Mouse (Mus musculus): Measurements from ENCODE around the gene Pla2g2c.
A peak's percentile ranks its signal among the peaks of the same experiment; 100 is the strongest.

The Pla2g2c gene

DNA sequence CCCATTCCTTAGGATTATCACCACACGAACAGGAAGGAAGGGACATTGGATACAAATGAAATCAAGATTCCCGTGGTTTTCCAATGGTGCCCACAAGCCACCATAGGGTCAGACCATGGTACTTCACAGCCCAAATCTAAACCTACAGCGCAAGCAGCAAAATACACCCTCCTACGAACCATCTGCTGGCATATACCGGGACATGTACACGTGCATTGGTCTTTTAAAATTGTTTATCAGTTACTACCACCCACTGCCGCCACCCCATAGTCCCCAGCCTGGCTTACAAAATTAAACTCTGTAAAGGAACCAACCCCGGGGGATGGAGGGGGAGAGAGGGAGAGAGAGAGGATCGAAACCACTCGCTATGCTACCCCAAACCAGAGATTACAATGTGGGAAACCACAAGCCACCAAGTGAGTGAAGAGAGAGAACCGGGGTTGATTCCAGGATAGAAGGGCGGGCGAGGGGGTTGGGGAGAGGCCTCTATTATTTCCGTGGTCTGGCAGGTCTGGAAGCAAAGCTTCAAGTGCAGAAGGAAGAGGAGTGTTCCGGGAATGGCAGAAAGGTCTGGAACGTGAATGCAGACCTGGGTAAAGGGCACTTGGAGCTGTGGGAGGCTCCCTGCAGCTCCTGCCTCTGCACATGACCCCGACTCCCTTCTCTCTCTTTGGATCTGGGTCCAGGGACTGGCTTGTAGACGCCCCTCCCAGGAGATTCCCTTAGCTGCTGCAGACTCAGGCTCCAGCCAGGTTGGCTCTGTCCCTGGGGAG lies at the start of gene Pla2g2c:
Gene Pla2g2c (plus strand): TSS at position 439 of the 773 bp plus-strand sequence.
- DNase-seq (ENCODE audit: low read depth, low spot score) = no peak

DNA sequence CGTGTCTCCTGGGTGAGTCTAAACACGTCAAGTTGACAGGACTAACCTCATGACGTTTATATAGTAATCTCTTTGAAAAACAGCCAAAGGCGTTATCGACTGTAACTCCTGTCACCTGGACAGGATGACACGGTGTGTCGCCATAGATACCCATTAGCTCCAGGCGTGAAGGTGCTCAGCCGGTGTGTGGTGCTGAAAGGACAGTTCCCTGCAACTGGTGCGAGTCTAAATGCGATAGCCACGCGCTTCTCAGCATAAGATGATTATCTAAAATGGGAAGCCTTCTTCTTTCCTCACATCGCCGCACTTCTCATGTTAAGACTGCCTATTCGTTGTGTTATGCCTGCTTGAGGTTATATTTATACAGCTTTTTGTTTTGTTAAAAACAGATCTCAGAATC lies 48.1 kb upstream of the Pla2g2c start:
- DNase-seq (ENCODE audit: low read depth, low spot score) = peak; percentile 71

DNA sequence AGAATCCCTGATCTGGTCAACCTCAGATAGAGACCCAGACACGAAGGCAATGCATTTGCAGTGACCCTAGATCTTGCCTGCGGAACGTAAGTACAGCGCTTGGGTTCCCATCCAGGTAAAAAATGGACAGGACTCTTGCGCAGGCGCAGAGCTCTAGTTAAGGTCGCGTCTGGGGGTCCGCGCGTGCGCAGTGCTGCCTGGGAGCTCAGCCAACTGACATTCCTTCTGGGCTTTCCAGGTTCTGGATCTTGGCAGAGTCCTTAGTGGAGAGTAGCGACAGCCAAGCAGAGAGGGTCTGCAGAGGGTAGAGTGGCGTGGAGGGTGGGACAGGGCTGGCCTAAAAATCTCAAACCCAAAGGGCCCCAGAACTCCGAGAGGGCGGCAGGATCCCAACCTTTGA lies 47.0 kb upstream of the Pla2g2c start:
- peak; percentile 84 for DNase-seq (ENCODE audit: low read depth, low spot score)

DNA sequence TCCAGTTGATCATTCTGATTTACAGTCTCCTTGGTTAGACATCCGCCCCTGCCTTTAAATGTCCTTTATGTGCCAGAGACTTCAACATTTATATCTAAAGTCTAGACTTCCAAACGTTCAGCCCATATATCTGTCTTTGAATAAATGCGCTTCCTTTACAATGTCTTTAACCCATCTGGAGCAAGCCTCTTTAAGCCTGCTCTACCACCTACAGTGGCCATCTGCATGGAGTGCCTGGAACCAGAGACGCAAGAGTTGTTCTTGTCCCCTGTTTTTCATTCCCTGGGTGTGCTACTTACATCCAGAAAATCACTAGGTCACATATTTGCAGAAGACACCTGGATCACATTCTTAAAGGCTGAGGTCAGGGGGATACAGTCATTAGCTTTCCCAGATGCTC lies 44.5 kb upstream of the Pla2g2c start:
- no peak for DNase-seq (ENCODE audit: low read depth, low spot score)

DNA sequence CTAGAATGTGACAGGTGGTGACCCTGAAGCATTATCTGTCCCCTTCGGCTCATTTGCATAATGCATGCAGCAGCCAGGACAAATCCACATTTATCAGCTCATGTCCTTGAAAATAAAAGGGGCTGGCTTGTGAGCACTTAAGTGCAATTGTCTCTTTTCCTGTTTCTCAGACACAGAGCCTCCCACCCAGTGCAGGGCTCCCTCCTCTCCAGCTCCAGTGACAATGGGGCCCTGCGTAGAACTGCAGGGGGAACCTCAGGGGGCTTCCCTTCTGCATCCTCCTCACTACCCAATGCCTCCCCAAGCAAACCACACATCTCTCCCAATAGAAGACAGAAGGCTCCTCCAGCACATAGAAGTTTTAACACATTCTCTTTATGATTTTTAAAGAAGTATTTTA lies 41.8 kb upstream of the Pla2g2c start:
- peak; percentile 41 for DNase-seq (ENCODE audit: low read depth, low spot score)

DNA sequence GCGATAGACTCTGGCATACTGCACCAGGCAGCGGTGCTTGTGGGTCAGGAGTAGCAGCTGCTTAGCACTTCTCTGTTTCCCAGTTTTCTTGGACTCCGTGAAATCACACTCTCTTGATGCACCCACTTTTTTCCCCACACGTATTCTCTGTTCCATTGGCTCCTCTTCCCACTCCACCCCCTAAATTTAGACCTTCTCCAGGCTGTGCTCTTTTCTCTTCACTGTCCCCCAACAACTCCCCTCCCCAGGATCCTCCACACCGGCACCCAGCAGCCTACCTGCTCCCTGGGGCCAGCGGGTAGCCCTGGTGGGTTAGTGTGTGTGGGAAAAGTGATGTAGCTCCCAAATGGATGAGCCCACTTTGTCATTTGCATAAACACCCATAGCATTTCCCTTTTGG lies 38.8 kb upstream of the Pla2g2c start:
- no peak for DNase-seq (ENCODE audit: low read depth, low spot score)

DNA sequence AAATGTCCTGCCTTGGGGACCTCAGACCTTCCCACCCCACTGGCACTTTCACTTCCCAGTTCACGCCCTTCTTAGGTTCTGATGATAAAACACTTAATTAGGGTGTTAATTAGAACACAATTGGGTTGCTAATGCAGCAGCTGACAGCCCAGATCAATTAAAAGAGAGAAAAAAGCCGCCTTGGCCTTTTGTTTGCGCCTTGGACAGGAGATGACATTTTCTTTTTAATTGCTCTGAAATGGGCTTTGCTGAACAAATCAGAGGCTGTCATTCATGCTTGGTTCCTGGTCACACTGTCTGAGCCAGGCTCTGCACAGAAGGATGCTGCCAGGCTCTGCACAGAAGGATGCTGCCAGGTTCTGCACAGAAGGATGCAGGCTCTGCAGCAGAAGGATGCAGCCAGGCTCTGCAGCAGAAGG lies 35.5 kb upstream of the Pla2g2c start:
- no peak for DNase-seq (ENCODE audit: low read depth, low spot score)

DNA sequence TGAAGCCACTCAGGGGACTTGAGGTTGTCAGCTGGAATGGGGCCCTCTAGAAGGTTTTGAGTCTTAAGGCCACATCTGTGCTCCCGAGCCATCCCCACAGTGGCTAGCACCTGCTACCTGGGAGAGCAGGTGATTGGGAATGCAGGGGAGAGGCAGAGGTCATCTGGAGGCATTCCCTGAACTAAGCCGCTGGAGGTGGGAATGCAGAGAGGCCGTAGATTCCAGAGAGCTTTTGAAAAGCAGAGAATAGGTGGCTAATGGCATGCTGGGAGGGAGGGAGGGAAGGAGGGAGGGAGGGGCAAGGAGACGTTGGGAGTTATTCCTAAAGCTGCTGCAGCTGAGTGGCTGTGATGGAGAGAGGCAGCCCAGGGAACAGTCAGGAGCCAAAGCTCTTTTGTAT lies 34.0 kb upstream of the Pla2g2c start:
- peak; percentile 68 for DNase-seq (ENCODE audit: low read depth, low spot score)

DNA sequence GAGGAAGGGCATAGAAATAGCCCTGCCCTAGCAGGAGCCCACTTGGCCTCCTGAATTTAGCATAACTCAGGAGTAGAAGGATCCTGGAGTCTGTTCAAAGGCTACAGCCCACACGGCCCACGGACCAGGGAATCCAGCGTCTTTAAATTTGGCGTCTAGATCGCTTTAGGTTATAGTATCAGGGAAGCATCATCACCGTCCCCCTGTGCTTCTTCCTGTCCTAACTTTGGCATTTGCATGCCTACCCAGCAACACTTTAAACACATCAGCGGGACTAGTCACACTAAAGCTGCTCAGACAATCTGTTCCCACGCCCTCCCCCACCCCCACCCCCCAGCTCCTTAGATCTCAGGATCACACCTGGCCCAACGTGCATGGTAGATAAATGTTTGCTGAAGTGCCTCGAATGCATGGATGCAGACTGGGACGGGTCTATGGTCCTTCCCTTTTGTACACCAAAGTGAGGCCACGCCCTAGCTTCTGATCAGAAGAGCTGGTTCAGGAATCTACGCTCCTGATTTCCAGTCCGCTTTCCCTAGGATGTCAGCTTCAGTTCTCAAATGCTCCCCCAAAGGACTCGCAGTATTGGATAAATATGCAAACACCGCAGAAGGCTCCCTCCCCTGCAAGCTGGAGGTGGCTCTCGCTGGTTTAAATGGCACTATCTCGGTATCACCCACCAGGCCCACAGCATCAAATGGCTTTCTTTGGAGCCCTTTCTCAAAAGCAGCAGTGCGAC lies 33.0 kb upstream of the Pla2g2c start:
- peak; percentile 46 for DNase-seq (ENCODE audit: low read depth, low spot score)

DNA sequence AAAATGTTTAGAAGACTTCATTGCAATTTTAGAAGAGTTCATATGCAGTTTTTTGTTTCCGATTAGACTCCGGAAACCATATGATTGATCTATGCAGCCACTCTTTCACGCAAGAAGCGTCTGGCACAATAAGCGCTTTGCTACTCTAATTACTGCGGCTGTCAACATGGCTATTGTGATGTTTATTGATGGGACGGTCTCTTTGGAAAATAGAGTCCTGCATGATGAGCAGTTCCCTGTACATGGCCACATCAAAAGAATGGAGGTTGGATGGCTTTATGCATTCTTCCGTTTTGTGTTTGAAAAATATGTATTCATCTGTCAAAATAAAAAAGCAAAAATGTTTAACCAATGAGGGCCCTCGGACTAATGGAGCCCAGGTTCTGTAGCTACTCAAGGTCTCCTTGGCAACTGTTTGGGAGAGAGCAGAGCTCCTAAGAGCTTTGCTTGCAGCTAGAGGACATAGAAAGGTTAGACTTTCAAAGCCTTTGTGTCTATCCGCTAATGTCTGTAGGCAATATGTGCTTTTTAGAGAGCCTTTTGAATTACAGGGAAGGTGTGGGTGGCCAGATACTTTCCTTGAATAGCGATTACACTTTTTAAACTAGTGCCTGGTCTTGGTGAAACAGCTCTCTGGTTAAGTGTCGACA lies 31.4 kb upstream of the Pla2g2c start:
- DNase-seq (ENCODE audit: low read depth, low spot score) = peak; percentile 58

DNA sequence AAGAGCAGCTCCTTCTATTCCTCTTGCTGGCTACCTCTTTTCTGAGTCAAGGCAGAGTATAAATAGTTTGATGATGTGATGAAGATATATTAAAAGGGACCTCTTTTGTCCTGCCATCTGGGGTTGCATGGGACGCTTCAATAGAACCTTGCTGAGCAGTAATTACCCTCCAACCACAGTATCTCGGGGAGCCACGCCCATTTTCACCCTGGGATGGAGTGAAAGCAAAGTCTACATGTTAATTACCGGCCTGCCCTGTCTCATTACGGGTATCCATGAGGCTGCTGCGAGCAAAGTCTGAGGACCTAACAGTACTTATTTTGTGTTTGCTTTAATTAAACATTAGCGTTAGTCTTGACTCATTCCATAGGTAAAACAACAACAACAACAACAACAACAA lies 27.9 kb upstream of the Pla2g2c start:
- DNase-seq (ENCODE audit: low read depth, low spot score) = no peak

DNA sequence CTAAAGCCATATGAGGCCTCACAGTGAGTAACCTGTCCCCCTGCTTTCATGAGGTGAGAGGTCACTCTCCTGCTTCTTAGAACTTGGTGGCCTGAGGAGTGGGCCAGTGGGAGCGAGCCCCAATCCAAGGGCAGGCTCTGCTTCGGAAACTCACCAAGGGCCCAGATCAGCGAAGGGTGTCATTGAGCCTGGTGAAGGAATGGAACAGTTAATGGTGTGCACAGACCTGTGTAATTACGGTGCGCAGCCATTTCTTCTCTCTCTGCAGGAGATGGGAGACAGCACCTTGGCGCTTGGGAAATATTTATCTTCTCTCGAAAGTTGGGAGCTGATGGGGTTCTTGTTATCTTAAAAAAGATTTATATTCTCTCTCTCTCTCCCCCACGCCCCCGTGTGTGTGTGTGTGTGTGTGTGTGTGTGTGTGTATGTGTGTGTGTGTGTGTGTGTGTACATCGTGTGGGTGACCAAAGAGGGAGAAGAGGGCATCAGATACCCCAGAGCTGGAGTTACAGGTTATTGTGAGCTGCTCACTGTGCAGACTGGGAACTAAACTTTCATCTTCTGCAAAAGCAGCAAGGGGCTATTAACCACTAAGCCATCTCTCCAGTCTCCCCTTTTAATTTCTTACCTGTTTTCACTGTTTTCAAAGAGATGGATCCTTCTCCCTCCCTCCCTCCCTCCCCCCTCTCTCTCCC lies 27.3 kb upstream of the Pla2g2c start:
- DNase-seq (ENCODE audit: low read depth, low spot score) = no peak

DNA sequence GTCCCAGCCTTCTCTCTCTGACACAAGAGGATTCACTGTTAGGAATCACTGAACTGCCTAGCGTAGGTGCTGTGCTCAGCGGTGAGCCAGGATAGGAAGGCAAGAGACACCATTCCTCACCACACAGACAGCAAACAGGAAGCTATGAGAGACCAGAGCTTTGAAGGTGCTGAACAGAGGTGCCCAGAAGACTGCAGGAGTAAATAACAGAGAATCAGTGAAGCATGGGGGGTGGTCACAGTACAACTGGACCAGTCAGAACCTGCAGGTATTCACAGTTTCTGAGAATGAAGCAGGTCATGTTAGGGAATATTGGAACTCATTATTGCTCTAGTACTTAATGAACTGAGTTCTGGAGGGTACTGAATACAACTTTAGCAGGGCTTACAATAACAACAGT lies 26.3 kb upstream of the Pla2g2c start:
- no peak for DNase-seq (ENCODE audit: low read depth, low spot score)

DNA sequence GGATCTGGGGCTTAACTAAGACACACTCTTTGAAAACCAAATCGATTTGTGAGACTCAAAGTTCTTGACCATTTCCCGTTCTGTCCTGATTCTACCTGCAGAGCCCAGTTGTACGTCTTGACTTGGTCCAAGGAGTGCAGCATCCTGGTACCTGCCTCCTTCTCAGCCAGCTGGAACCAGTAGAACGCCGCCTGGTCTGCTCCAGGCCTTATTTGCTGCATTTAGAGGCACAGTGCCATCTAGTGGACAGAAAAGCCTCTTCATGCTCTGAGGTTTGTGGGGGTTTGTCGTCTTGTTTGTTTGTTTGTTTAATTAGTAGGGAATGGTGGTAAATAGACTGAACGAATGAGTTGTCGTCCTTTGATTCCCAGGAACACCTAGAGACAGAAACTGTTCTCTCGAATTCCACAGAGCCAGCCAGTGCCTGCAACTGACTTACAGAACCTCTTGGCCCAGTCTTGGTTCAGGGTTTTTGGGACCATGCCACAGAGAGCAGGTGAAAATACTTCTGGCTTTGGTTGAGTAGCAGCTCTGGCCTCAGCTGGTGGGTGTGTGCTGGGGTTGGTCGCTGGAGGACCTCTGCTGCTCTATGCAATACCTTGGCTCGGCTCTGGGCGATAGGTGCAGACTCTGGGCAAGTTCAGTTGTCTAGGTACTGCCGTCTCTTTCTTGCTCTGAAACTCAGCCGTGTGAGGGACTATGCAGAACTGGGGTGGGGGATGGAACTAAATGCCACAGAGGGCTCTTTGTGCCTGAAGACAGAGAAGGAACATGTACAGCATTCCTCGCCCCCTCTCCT lies 24.2 kb upstream of the Pla2g2c start:
- peak; percentile 96 for DNase-seq (ENCODE audit: low read depth, low spot score)

DNA sequence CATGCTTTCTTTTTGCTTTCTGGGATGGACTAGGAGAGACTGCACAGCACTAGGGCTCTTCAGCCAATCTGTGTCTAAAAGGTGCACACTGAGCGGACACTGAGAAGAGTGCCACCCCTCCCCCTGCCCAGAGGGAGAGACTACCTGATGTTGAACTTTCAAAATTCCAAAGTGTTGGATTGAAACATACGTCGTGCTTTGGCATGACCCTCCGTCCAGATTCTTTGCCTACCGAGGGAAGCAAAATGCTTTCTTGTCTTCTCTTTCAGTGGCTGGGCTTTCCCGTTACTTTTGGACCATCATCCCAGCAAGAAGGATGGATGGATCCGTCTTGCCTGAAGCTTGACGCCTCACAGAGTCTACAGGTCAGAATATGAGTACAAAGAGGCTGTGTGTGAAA lies 23.5 kb upstream of the Pla2g2c start:
- no peak for DNase-seq (ENCODE audit: low read depth, low spot score)

DNA sequence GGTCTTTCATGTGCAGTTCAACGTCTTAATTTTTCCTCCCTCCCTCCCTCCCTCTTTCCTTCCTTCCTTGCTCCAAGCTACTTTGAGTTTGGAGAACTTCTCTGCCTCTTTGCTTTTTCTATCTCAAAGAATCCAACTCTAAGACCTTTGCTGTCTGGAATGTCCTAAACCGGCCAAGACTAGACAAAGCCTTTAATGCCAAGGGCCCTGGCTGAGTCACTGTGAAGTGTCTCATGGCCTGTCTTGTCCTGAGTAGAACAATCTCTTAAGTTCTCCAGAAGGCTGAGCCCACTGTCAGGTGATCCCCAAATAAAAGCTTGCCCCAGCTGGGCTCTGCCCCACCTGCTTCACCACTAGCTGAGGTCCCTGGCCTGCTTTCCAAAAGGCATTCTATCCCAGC lies 22.6 kb upstream of the Pla2g2c start:
- peak; percentile 53 for DNase-seq (ENCODE audit: low read depth, low spot score)

DNA sequence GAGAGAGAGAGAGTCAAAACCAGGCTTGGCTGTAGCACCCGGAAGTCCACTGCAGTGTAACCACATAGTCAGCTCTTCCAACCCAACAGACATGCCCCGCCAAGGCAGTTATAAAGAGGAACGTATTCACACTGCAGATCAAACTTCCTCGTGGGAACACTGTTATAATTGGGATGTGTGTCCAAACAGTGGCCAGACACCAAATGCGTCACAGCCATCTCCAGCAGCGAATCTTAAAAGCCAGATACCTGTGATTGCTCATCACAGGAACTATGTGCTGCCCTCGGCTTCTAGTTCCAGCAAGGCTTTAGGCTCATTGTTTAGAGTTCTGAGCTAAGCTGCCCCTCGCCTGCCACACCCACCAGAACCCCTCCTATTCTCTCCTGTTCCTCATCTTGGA lies 22.1 kb upstream of the Pla2g2c start:
- DNase-seq (ENCODE audit: low read depth, low spot score) = peak; percentile 49

DNA sequence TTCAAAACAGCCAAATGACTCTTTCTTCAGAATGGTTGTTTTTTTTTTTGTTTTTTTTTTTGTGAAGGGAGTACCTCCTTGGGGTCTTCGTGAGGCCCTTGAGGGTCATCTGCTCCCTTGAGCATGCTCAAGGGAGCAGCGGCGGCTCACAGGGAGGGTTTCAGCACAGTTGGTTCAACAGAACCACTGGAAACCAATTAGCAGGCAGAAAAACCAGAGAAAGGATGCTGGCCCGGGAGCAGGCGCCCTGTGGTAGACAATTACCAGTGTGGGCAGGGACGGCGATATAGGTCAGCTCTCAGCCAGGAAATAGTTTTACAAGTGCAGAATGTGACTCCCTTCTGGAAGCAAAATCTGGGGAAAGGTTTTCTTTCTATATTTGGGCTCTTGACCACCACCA lies 21.0 kb upstream of the Pla2g2c start:
- DNase-seq (ENCODE audit: low read depth, low spot score) = no peak

DNA sequence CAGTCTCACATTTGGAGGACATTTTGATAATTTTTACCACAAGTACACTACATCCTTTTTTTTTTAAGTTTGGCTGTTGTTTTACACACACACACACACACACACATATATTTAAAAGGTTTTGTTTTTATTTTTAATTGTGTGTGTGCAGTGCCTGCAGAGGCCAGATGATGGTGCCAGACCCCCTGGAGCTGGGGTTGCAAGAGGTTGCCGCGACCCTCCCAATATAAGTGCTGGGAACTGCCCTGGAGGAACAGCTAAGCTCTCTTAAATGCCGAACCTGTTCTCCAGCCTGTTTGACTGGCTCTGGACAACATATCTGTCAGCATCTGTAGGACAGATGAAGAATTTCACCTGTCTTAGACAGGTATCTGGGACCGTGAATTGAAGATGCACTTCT lies 20.4 kb upstream of the Pla2g2c start:
- DNase-seq (ENCODE audit: low read depth, low spot score) = peak; percentile 51

DNA sequence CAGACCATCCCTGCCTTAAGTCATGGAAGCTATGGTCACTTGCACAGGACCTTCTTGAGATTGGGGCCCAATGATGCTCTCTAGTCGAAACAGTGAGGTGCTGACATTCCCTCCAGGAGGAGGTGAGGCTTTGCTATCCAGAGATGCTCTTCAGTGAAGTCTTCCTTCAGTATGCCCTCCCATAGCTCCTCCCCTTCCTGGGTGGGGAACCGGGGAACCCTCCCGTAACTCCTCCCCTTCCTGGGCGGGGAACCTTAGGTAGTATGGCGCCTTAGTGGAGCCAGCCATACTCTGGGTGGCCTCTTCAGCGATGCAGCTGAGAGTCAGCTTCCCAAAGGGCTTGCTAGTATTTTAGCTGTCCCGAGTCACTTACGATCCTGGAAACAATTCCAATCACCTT lies 18.0 kb upstream of the Pla2g2c start:
- peak; percentile 57 for DNase-seq (ENCODE audit: low read depth, low spot score)

DNA sequence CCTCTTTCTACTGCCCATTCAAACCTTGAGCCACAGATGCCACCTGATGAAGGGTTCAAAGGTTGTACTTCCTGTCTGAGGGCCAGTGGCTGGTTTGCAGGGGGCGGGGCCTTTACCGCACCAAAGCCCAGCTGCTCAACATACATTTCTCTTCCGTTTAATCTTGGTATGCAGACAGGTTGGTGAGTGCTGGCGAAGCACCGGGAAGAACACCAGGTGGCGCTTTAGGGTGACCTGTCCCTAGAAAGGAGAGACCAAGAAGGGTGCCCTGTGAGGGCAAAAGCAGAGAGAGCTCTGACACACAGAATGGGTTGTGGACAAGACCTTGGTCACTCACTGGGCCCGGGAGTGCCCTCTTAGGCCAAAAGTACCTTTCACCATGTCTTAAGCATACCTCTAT lies 16.0 kb upstream of the Pla2g2c start:
- DNase-seq (ENCODE audit: low read depth, low spot score) = peak; percentile 87
